Mouse (Mus musculus) heart, embryonic 14.5 days (tissue): ENCODE measurements around the gene Pcyox1. TPM values are rescaled to one million over a fixed set of nuclear protein-coding genes. Genes with fewer than 3 reads are reported as not detected.

Experiments
- ATAC-seq: fragments of 200-750 bp; cut with Nextera tagmentation; 2 replicates; pipeline ENCODE4 v1.8.0; 2017; ENCODE audit warnings: low read depth, moderate TSS enrichment; ENCODE audit not compliant: insufficient number of reproducible peaks, insufficient read depth, low FRiP score
- H3K27ac ChIP-seq, 2 experiments: fragments of 200-500 bp in 1 of 2; fragments of 300-500 bp in 1 of 2; sonication (generic) in 1 of 2; replicated peaks in 1 of 2; 2 replicates each; pipeline ENCODE4 v1.5.1; 2012 to 2014; ENCODE audit warnings: low read depth in 2 of 2, low read length in 2 of 2, control low read depth in 1 of 2, mild to moderate bottlenecking in 1 of 2, mixed read lengths in 1 of 2; ENCODE audit not compliant: control insufficient read depth in 1 of 2, insufficient read depth in 1 of 2
- H3K27me3 ChIP-seq: fragments of 300-500 bp; sonication (generic); 2 replicates; pipeline ENCODE4 v1.6.1; 2014; ENCODE audit warnings: mild to moderate bottlenecking, low read length, control low read depth; ENCODE audit not compliant: control insufficient read depth, insufficient read depth
- H3K36me3 ChIP-seq: fragments of 300-500 bp; sonication (generic); 2 replicates; pipeline ENCODE4 v1.6.1; 2014; ENCODE audit warnings: mild to moderate bottlenecking, control low read depth, low read length, mixed read lengths; ENCODE audit not compliant: control insufficient read depth, insufficient read depth
- H3K4me1 ChIP-seq, 2 experiments: fragments of 200-500 bp in 1 of 2; fragments of 300-500 bp in 1 of 2; sonication (generic) in 1 of 2; 2 replicates each; pipeline ENCODE4 v1.6.1; 2012 to 2014; ENCODE audit warnings: low read length in 2 of 2, control low read depth in 1 of 2, mixed read lengths in 1 of 2; ENCODE audit not compliant: control insufficient read depth in 2 of 2, insufficient read depth in 2 of 2
- H3K4me2 ChIP-seq: fragments of 300-500 bp; sonication (generic); 2 replicates; pipeline ENCODE4 v1.6.1; 2014; ENCODE audit warnings: mild to moderate bottlenecking, low read length
- H3K4me3 ChIP-seq, 2 experiments: fragments of 200-500 bp in 1 of 2; fragments of 300-500 bp in 1 of 2; sonication (generic) in 1 of 2; 2 replicates each; pipeline ENCODE4 v1.5.1; 2012 to 2014; ENCODE audit warnings: low read length in 2 of 2, mild to moderate bottlenecking in 2 of 2, control low read depth in 1 of 2, low read depth in 1 of 2, moderate library complexity in 1 of 2; ENCODE audit not compliant: control insufficient read depth in 1 of 2, insufficient read depth in 1 of 2
- H3K9ac ChIP-seq: fragments of 300-500 bp; sonication (generic); 2 replicates; pipeline ENCODE4 v1.6.1; 2014; ENCODE audit warnings: mild to moderate bottlenecking, low read length
- H3K9me3 ChIP-seq: fragments of 300-500 bp; sonication (generic); 2 replicates; pipeline ENCODE4 v1.6.1; 2016; ENCODE audit warnings: low read length, control low read depth; ENCODE audit not compliant: control insufficient read depth
- WGBS: fragments of 180-500 bp; shearing (Covaris S2); extraction: QIAGEN DNeasy Blood & Tissue Kit; methylation state at CpG from one replicate; pipeline ENCODE4 v1.1.7; 2014; 5-methylcytosine and 5-hydroxymethylcytosine counted together
- polyA plus RNA-seq: library from polyadenylated mRNA; unstranded; fragments of >200 nt; fragmentation: Nextera tagmentation; extraction: Ambion mirVana; gene quantifications from 2 replicates; pipeline ENCODE4 v1.2.1, GENCODE M21; 2014

Gene Pcyox1
- polyA plus RNA-seq, 1 experiment from 2014 or later = 59.2 TPM

DNA sequence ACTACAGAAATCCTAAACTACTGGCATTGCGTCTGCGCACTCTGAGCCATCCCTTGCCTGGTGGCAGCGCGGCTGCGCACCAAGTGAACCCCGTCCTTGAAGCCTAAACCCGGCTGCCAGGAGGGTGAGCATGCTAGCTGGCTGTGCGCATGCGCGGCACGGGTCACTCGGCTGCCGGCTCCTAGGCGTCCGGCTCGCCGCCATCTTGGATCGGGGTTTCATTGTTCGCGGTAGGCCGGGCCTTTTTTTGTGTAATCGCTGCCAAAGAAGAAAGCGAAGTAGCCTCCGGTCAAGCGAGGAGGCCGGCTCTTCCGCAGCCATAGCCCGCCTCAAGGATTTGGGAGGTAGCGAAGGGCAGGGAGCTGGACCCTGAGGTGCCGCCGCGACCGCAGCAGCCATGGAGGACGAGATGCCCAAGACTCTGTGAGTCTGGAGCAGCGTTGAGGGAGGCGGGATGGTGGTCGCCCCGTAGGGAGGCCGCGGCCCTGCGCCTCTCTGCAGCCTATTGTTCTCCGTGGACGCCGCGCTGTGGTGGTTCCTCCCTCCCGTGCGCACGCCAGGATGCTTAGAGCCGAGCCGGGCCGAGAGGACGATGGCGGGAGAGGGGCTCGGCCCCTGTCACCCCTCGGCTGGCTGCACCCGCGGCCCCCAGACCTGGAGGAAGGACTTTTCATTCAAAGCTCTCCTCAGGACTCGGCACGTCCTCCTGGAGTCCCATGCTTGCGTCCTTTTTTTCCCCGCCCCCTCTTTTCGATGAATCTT is 7.3 kb upstream of the Pcyox1 start, which contains the start of gene Tia1:
TSS of gene Tia1 (plus strand) at position 120 of the 762 bp plus-strand sequence.
- peaks cover 10% of the 10 kb centered on the region for H3K36me3 ChIP-seq
- peaks cover 2 to 20% of the 10 kb centered on the region in 2 experiments; a peak in 3 of 4 replicates for H3K4me1 ChIP-seq
- no peaks in the 10 kb centered on the region for H3K9me3 ChIP-seq
- H3K27me3 ChIP-seq = no peaks in the 10 kb centered on the region
- H3K27ac ChIP-seq = peak within 1 kb of the TSS; percentile 99 to 100
- peak within 1 kb of the TSS; percentile 83 to 91 for H3K4me3 ChIP-seq
- peak; percentile 94 for ATAC-seq
- H3K4me2 ChIP-seq = peak within 1 kb of the TSS; percentile 78
- under 1% methylated on average over 60 of the region's 62 CpGs for WGBS
- H3K9ac ChIP-seq = peak within 1 kb of the TSS; percentile 99

DNA sequence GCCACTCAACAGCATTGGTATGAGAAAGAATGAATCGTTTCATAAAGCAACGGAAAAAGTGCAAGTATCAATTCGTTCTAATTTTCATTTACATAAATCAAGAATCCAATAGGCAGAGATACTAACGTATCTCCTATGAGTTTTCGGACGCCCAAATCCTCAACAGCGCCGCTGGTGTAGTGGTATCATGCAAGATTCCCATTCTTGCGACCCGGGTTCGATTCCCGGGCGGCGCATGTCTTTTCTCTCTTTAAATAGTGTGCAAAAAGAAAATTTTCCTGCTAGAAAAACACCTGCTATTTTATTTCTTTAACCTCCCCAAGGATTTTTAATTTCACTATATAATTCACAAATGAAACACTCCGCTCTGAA is 6.8 kb upstream of the Pcyox1 start:
- WGBS = under 1% methylated on average over 15 of the region's 15 CpGs

DNA sequence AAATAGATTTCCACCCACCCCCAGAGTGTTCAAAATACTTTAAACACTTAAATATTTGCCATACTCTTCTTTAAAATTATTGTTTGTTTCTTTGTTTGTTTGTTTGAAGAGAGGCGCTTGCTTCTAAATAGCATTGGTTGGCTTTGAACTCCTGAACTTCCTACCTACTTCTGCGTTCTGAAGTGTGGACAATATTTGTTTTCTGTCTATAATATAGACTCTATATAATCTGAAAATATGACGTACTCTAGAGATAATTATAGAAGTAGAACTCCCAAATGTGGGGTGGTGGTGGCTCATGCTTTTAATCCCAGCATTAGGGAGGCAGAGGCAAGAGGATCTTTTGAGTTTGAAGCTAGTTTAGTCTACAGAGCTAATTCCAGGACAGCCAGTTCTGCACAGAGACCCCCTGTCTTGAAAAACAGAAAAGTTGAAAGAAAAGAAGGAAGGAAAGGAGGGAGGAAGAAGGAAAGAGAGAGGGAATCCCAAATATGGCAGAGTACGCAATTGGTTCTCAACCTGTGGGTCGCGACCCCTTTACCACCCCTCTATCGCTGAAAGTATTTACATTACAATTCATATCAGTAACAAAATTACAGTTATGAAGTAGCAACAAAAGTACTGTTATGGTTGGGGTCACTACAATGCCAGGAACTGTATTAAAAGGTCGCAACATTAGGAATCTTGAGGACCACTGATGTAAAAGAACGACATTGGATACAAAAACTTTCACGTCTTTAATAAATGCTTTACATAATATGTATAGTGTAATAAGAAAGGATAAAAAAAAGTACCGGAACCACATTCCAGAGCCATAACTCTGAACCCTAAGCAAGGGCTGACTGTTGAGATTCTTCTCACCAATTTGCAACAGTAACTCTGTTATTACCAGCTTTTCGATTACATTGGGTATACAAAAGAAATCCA is 6.0 kb upstream of the Pcyox1 start:
- H3K4me1 ChIP-seq = peaks cover 2 to 20% of the 10 kb centered on the region in 2 experiments; a peak in 3 of 4 replicates
- ATAC-seq = no peak
- H3K4me3 ChIP-seq = peak overlapping the region; percentile 13 to 91; a peak in 3 of 4 replicates
- no peaks in the 10 kb centered on the region for H3K9me3 ChIP-seq
- 0 out of 4 replicates have a peak overlapping the region, but pooled peaks of 1 of the 2 experiments have one; percentile 9 for H3K27ac ChIP-seq
- no peaks in the 10 kb centered on the region for H3K27me3 ChIP-seq
- H3K36me3 ChIP-seq = peaks cover 10% of the 10 kb centered on the region
- H3K4me2 ChIP-seq = peak overlapping the region; percentile 63
- peak overlapping the region; percentile 99 for H3K9ac ChIP-seq
- 36% methylated on average over 12 of the region's 12 CpGs for WGBS

More for the DNA sequence above, 6.8 kb upstream of the Pcyox1 start:
- peaks cover 10% of the 10 kb centered on the region for H3K36me3 ChIP-seq
- peak; percentile 52; the same call in 1 of the 2 replicates for ATAC-seq
- H3K4me3 ChIP-seq = peak overlapping the region; percentile 83 to 91
- peaks cover 2 to 20% of the 10 kb centered on the region in 2 experiments; a peak in 3 of 4 replicates for H3K4me1 ChIP-seq
- no peaks in the 10 kb centered on the region for H3K27me3 ChIP-seq
- peak overlapping the region; percentile 99 for H3K9ac ChIP-seq
- peak overlapping the region; percentile 63 for H3K4me2 ChIP-seq
- H3K27ac ChIP-seq = peak overlapping the region; percentile 99 to 100; a peak in 3 of 4 replicates
- H3K9me3 ChIP-seq = no peaks in the 10 kb centered on the region

DNA sequence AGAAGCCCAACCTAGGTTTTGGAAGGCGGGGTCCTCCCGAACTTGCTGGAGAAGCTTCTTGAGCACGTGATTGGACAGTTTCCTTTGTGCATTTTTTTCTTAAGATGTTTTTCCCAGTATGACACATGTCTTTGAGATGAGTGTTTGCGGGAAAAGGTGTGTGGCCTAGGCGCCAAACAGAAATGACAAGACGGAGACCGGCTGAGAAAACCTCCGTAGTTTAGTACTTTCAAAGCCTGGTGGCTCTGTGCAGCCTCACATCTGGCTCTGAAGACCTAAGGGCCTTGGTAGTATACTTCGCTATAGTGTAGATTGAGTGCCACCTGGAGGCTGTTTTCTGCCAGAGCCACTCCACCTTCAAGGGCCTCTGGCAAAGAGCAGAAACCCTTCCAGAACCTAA is 4.0 kb upstream of the Pcyox1 start:
- no peak overlapping the region for H3K27ac ChIP-seq
- WGBS = 3% methylated on average over 9 of the region's 9 CpGs
- ATAC-seq = peak; percentile 18; the same call in 1 of the 2 replicates
- no peaks in the 10 kb centered on the region for H3K27me3 ChIP-seq
- peak overlapping the region; percentile 50 for H3K4me2 ChIP-seq
- H3K9ac ChIP-seq = no peak overlapping the region
- peaks cover 0 to 16% of the 10 kb centered on the region in 2 experiments; a peak in 2 of 4 replicates for H3K4me1 ChIP-seq
- H3K9me3 ChIP-seq = no peaks in the 10 kb centered on the region
- H3K4me3 ChIP-seq = peak overlapping the region; percentile 12 to 28; a peak in 2 of 4 replicates
- H3K36me3 ChIP-seq = no peaks in the 10 kb centered on the region

DNA sequence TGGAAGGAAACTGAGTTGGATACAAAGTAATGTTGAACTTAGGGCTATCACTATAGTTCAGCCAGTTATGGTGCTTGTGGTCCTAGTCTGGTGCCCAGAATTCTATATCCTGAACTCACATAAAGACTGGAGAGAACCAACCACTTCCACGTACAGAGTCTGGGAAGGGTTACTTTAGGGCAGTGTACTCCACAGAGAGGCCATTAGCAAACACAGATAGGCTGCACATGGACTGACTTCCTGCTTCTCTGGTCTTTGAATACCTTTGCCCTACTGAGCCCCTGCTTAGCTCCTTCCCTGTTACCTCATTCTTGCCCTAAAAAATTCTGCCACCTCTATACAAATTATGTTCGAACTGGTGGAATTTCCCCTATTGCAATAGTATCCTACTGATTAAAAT is 3.0 kb upstream of the Pcyox1 start:
- H3K4me3 ChIP-seq = no peak overlapping the region
- H3K9ac ChIP-seq = no peak overlapping the region
- H3K36me3 ChIP-seq = no peaks in the 10 kb centered on the region
- 64% methylated on average over 2 of the region's 2 CpGs for WGBS
- H3K27ac ChIP-seq = no peak overlapping the region
- ATAC-seq = no peak
- no peaks in the 10 kb centered on the region for H3K27me3 ChIP-seq
- H3K4me2 ChIP-seq = no peak overlapping the region
- H3K4me1 ChIP-seq = peaks cover 7 to 20% of the 10 kb centered on the region in 2 experiments
- H3K9me3 ChIP-seq = no peaks in the 10 kb centered on the region

DNA sequence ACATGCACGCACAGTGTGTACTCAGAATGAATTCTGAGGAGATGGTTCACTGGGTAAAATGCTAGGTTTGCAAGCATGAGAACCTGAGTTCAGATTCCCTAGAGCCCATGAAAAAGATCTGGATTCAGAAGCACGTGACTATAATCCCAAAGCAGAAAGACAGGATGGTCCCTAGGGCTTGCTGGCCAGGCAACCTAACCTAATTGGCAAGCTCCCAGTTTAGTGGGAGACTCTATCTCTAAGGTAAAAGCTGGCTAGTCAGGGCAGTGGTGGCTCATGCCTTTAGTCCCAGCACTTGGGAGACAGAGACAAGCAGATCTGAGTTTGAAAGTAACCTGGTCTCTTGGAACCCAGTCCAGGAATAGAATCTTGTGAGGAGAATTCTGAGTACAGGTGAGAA is 2.0 kb upstream of the Pcyox1 start:
- H3K9me3 ChIP-seq = no peaks in the 10 kb centered on the region
- no peak overlapping the region for H3K4me3 ChIP-seq
- ATAC-seq = no peak
- H3K9ac ChIP-seq = no peak overlapping the region
- no peak overlapping the region for H3K4me2 ChIP-seq
- peaks cover 9 to 30% of the 10 kb centered on the region in 2 experiments for H3K4me1 ChIP-seq
- peaks cover 4% of the 10 kb centered on the region; the same call in 1 of the 2 replicates for H3K36me3 ChIP-seq
- no peak overlapping the region for H3K27ac ChIP-seq
- no peaks in the 10 kb centered on the region for H3K27me3 ChIP-seq
- 74% methylated on average over 2 of the region's 2 CpGs for WGBS
